Mouse (Mus musculus) skeletal muscle tissue, adult 2 months (tissue): Measurements from ENCODE around the gene Anks1b.

Experiments
- DNase-seq: peaks from one replicate; pipeline ENCODE4 v3.0.0-alpha.2; 2012; ENCODE audit warnings: low read depth, low spot score

Gene Anks1b

DNA sequence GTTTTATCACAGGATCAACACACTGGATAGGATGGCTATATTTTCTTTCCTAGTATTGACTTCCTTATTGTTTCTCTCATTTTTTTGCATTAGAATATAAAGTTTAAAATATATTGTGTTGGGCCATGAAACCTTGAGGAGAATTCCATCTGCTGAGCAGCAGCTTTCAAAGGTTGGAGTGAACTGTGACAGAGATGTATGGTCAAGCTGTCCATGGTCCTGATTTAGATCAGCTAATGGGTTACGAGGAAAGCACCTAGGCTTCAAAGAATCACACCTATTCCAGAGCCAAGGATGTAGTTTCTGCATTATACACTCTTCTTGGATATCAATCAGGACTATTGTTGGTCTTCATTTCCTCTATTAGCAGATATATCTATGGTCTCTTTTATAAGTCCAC lies 503.3 kb downstream of the Anks1b start:
- no peak for DNase-seq

DNA sequence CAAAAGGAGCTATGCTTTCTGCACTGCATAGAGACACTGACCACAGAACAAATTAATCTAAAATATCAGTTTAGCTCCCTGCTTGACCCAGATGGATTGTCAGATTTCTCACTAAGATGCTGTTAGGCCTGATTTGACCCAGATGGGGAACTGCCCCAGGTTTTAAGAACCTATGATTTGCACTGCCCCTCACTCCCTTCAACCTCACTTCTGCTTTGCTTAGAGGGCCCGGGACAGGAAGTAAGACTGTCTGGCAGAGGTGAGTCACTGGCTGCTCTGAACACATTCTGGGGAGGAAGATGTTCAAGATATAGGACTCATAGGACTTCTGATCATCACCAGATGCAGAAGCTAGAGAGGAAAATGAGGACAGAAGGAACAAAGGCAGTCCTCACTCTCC lies 506.8 kb downstream of the Anks1b start:
- no peak for DNase-seq

- no peak for DNase-seq
These were observed 507.5 kb downstream of the Anks1b start for GRCm38 (mm10) chr10:90380704-90381339.

GRCm38 (mm10) chr10:90400382-90400781 lies 527.1 kb downstream of the Anks1b start:
- DNase-seq = no peak

DNA sequence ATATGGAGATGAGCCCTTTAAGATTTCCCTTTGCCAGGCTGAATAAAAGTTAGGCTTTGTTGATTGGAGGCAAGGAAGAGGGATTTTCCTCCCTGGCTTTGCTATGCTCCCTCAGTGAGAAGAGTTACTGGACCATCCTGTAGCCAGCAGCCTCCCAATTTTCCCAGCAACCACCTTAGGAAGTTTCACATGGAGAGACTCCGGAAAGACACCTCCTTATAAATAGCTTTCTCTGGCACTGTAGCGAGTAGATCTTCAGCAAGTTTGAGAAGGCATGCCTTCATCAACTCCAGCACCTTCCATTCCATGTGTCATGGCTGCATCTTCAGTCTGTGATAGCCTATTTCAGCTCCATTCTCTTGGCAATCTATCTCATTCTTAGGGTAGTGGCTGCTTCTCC lies 535.2 kb downstream of the Anks1b start:
- DNase-seq = no peak

DNA sequence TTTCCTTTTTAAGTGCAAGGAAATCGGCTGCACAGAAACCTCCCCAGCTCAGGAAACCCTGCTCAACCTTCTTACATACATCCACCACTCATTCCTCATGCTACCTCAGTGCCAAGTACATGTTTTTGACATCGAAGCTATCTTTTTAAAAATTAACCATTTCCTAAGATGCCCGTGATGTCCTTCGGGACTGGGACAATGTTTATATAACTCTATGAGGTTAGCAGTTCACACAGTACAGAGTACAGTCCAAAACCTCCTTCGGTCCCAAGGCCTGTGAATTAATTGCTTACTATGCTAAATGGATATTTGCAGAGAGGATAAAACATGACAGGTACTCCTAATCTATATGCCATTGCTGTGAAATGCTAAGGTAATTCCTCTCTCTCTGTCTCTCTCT lies 558.2 kb downstream of the Anks1b start:
- no peak for DNase-seq

DNA sequence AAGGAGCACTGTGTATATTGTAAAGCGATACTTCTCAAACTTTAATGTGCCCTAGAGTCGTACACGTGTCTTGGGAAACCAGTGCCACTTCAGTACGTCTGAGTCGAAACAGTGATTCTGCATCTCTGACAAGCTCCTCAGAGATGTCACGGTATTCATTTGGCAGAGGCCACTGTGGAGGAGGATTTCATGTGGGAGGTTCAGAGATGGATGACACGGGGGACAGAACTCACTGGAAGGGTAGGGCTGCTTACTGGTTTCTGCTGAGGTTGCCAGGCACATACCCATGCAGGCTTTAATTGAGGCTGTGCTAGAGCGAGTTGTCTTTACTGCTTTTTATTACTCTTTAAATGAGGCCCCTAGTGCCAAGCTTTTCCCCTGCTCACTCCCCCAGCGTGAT lies 558.7 kb downstream of the Anks1b start:
- no peak for DNase-seq

DNA sequence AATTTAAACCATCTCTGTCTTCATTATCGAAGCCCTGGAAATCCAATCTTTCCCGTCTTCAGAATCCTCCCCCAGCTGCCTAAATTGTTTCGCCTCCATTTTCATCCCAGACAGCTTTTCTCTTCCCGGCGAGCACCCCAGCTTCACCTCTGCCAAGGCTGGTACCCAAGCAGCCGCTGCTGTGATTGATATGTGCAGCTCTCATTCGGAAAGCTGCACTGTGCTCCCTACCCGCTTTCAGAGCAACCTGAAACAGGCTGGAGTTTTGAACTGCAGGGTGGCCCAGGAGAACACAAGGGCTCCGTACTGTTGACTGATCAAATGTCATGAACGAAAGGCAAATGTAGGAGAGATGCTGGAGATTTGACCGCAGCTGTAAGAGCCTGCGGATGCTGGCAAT lies 559.2 kb downstream of the Anks1b start:
- DNase-seq = no peak

GRCm38 (mm10) chr10:90441036-90441435 lies 567.7 kb downstream of the Anks1b start:
- no peak for DNase-seq

- peak; percentile 11 for DNase-seq
These were observed 568.3 kb downstream of the Anks1b start for GRCm38 (mm10) chr10:90441656-90442055.

DNA sequence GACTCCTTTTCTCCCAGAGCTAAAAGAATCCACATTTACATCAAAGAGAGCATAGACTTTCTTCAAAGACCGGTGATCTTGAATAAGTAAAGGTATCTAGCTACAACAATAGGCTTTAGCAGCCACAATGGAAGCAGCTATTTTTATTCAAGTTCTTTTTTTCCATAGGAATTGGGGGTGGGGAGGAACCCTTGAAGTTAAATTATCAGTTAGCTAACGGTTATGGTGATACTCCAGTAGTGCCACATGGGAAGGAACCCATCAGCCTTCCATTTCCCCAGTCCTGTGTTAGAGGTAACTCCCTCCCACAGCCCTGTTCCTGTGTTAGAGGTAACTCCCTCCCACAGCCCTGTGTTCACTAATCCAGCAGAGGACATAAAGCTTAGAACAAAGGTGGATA lies 591.6 kb downstream of the Anks1b start:
- no peak for DNase-seq

GRCm38 (mm10) chr10:90465426-90465825 lies 592.1 kb downstream of the Anks1b start:
- no peak for DNase-seq

DNA sequence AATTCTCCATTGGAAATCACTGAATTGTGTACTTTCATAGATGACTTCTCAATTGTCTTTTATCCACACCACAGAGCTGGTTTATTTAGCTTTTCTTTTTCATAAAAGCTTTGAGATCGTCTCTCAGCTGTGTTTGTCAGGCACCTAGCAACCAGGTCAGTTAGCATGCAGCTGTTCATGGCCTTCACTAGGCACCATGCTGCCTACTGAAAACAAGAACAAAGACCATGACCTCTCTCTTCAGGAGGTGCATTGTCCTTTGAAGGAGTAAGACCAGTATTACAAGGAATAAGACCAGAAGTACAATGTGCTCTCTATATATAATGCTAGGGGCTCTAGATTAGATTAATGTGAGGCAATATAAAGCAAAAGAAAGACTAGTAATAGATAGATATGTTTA lies 594.2 kb downstream of the Anks1b start:
- no peak for DNase-seq

GRCm38 (mm10) chr10:90493436-90493835 lies 620.1 kb downstream of the Anks1b start:
- no peak for DNase-seq

- DNase-seq = no peak
These were observed 620.8 kb downstream of the Anks1b start for GRCm38 (mm10) chr10:90493996-90494642.

GRCm38 (mm10) chr10:90494981-90495516 lies 621.7 kb downstream of the Anks1b start:
- no peak for DNase-seq

GRCm38 (mm10) chr10:90507561-90507960 lies 634.3 kb downstream of the Anks1b start:
- no peak for DNase-seq

DNA sequence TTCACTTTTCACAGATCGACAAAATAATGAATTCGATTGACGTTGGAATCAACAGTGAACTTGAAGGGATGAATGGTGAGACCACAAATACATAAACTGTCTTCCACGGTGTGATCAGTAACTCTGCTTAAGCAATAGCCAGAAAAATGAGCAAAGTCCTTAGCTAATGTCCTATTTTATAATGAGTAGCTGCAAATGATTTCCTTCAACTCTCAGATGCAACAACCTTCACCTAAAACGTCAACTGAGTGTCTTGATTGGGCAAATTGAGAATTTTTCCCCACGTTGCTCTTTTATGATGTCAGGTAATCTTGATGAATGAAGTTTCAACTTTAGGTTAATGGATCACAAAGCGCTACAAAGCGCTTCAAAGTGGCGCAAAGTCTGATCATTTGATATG lies 639.5 kb downstream of the Anks1b start:
- DNase-seq = no peak

- no peak for DNase-seq
These were observed 658.5 kb downstream of the Anks1b start for GRCm38 (mm10) chr10:90531813-90532212.

- DNase-seq = no peak
These were observed 662.1 kb downstream of the Anks1b start for GRCm38 (mm10) chr10:90535370-90535769.

DNA sequence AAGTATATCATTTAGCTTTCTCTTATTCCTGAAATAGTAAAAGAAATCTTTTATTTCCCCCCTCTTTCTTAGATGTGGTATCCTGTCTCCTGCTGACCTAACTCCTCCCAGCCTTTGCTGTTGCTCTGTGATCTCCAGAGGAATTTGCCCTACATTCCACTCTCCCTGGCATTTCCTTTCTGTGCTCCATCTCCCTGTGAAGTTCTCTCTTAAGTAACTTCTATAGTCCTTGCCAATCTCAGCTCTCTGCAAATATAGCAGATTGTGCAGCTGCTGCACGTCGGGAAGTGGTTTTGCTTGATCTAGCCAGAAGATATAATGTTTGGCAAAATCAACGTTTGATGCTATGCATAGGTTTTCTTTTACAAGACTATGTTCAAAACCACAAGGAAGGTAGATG lies 673.3 kb downstream of the Anks1b start:
- no peak for DNase-seq

GRCm38 (mm10) chr10:90562906-90563305 lies 689.6 kb downstream of the Anks1b start:
- peak; percentile 5 for DNase-seq
